Mouse (Mus musculus): ENCODE data around the gene Rerg. TPM values are rescaled to one million over a fixed set of nuclear protein-coding genes. Genes with fewer than 3 reads are reported as not detected.

Gene Rerg
- polyA plus RNA-seq, 1 experiment: 6.4 TPM

- no peak for DNase-seq (ENCODE audit: low read depth)
Measured at GRCm38 (mm10) chr6:137163061-137163460, 7.2 kb downstream of the Rerg start.

DNA sequence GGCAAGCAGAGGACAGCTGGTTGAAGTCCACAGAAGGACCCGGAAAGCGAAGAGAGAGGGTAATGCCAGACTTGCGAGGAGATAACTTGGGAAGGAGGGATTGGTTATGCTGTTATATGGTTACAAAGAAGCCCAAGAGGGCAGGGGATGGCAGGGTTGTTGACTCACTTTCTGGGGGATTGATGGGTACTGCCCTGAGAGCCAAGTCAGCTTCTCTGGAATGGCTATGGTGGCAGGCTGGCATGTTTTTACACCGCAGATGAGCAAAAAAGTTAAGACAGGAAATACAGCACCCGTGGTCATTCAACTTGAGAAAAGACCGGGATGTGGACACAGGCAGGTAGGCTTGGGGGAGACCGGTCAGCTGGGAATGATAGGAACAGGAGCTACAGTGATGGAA is 7.8 kb downstream of the Rerg start:
- no peak for DNase-seq (ENCODE audit: low read depth)

- no peak for DNase-seq (ENCODE audit: low read depth)
Measured at GRCm38 (mm10) chr6:137161491-137162088, 8.7 kb downstream of the Rerg start.

DNA sequence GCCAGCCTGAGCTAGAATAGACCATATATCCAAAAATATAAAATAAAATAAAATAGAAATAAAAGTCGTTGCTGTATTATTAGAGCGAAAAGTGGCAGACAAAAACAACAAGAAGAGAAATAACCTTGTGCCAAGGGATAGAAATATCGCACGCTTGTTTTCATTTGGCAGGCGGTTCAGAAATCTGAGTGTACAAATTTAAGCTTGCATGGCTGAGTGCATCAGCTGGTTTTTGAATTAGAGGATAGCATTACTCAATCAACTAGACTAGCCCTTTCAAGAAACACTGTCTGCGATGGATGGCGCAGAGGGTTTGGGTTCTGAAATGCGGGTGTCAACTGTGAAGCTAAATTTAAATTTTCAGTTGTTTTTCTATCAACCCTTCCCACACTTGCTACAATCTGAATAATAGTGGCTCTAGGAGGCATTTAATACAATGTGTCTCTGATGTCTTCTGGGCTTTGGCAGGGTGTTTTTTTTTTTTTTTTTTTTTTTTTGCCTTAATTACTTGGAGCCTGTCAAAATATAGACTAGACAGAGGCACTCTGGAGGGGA is 10.8 kb downstream of the Rerg start:
- no peak for DNase-seq (ENCODE audit: low read depth)

DNA sequence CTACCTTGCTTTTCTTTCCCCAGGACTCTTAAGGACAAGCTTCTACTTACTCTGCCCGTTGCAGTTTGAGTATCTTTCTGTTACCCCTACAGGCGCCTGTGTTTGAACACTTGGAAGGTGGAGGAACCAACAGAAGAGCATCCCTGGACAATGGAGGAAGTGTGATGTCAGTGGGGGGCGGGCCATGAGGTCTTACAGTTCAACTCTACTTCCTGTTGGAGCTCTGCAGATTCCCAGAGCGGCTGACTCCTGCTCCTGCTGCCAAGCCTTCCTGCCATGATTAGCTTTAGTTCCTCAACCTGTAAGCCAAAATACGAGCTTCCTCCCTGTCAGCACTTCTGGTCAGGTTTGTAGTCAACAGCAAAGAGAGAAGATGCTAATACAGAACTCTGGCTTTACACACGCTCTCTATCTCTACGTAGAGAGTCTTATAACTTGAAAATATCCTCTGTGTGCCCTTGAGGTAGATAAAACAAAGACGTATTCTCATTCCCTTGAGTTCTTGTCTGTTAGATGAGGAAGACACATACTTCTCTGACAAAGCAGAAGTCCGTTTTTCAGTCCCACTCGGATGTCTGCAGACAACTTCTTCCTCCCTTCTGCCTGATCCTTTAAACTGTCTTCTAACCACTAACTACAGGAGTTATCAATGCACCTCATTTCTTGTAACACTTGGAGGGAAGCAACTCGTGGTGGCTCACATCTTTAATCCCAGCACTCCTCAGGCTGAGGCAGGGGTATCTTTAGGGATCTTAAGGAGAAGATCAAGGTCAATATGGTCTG is 13.7 kb downstream of the Rerg start:
- no peak for DNase-seq (ENCODE audit: low read depth)

DNA sequence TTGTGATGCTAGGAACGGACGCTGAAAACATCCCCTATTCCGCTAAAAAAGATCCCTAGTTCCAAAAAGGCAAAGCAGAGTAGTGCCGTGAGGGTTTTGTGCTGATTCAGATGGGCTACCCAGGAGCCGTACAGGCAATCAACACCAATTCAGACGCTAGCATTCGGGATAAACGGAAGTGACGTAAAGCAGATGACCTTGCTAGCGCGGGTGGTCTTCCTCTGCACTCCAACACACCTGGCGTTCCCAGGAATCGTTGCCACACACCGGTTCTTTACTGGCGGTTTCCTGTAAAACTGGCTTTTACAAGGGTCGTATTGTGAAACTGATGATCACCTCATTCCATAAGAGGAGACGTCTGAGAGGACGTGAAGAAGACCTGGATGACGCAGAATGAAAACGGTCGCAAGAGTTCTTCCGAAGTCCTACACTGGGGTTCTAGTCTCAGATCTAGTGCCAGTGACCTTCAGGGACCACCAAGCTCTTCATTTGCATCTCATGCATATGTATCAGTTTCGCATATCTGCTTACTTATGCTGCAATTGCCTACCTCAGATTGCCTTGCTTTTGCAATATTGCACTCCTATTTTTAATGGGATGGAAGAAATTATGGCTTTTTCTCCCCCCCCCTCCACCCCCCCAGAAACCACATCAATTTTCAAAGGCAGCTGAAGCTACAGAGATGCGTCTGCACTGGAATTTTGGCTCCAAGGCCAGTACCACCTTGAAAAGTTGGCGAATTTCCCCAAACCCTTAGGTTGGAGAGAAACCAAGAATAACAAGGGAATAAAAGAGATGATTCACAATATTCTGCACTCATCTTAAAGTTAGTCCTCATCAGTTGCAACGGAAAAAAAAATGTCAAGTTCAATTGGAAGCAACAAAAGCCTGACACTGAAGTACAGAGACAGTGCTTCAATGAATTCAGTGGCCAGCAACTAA is 14.8 kb downstream of the Rerg start:
- no peak for DNase-seq (ENCODE audit: low read depth)

- DNase-seq (ENCODE audit: low read depth): no peak
Measured at GRCm38 (mm10) chr6:137153021-137153420, 17.3 kb downstream of the Rerg start.

- no peak for DNase-seq (ENCODE audit: low read depth)
Measured at GRCm38 (mm10) chr6:137151015-137151414, 19.3 kb downstream of the Rerg start.

GRCm38 (mm10) chr6:137149833-137150232 is 20.5 kb downstream of the Rerg start:
- no peak for DNase-seq (ENCODE audit: low read depth)

DNA sequence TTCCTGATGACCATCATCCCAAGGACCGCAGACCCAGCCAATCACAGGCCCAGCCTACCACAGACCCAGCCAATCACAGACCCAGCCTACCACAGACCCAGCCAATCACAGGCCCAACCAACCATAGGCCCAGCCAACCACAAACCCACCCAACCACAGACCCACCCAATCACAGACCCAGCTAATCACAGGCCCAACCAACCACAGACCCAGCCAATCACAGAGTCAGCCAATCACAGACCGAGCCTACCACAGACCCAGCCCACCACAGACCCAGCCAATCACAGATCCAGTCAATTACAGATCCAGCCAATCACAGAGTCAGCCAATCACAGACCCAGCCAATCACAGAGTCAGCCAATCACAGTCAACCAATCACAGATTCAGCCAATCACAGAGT is 23.4 kb downstream of the Rerg start:
- no peak for DNase-seq (ENCODE audit: low read depth)

DNA sequence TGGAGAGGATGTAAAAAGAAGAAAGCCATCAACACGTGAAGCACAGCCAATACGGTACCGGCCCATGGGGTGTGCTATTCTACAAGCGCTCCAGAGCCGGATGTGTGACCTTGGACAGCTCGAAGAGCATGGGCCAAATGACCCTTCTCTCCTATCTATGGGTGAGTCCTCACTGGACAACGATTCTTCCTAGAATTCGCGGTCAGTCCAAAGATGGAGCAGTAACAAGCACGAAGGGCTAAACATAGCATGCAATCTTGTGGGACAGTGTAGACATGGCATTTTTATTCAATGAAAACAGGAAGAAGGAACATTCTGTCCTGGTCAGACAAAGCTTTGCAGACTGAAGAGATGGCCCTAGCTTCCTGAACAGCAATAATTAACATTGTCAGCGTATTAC is 24.7 kb downstream of the Rerg start:
- DNase-seq (ENCODE audit: low read depth): no peak

- no peak for DNase-seq (ENCODE audit: low read depth)
Measured at GRCm38 (mm10) chr6:137144958-137145535, 25.2 kb downstream of the Rerg start.

DNA sequence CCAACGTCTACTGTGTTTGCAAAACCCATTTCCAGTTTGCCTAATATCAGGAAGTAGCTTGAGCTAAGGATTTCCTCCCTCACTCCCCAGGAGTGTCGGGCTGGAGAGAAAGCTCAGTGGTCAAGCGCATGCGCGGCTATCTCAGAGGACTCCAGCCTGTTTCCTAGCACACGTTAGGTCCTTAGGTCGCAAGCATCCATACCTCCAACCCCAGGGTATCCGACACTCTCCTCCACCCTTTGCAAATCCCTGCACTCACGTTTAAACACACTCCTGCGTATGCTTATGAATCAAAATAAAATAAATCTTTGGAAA is 25.8 kb downstream of the Rerg start:
- no peak for DNase-seq (ENCODE audit: low read depth)

GRCm38 (mm10) chr6:137143818-137144525 is 26.3 kb downstream of the Rerg start:
- no peak for DNase-seq (ENCODE audit: low read depth)

- no peak for DNase-seq (ENCODE audit: low read depth)
Measured at GRCm38 (mm10) chr6:137142796-137143195, 27.5 kb downstream of the Rerg start.

GRCm38 (mm10) chr6:137141247-137141820 is 29.0 kb downstream of the Rerg start:
- DNase-seq (ENCODE audit: low read depth): no peak

- no peak for DNase-seq (ENCODE audit: low read depth)
Measured at GRCm38 (mm10) chr6:137138822-137139221, 31.5 kb downstream of the Rerg start.

- no peak for DNase-seq (ENCODE audit: low read depth)
Measured at GRCm38 (mm10) chr6:137138391-137138790, 31.9 kb downstream of the Rerg start.

DNA sequence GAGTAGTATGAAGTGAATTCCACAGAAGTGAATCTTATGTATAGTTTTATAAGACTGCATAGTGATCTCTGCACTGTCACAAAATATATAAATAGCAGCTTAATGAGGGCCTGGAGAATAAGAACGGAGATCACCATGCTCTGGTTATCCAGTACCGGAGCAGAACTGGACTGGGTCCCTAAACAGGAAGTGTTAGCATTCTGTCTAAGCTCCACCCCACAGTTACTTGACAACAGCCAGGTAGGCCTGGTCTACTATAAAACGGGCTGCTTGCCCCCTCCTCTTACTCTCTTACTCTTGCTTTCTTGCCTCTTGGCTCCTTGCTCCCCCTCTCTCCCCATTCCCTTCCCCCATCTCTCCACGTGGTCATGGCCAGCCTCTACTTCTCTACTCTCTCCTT is 33.9 kb downstream of the Rerg start:
- DNase-seq (ENCODE audit: low read depth): no peak

- no peak for DNase-seq (ENCODE audit: low read depth)
Measured at GRCm38 (mm10) chr6:137135506-137136391, 34.5 kb downstream of the Rerg start.

Measured in gonadal fat pad, adult 2 months (tissue).